Mouse (Mus musculus) gastrocnemius, postnatal 36 days (tissue): ENCODE data around the gene Mill1. TPM values are rescaled to one million over a fixed set of nuclear protein-coding genes. Genes with fewer than 3 reads are reported as not detected.
"Not testable (repeated sequence)": the region's sequence is repeated elsewhere in the genome, so short reads cannot be mapped to it uniquely, and the experiment has no call there.

Experiments used
- DNase-seq, 2 experiments: peaks; one replicate each; pipeline ENCODE4 v3.0.0; 2022
- intact Hi-C: fragments of 180-260 bp; cut with DNase I; formaldehyde crosslinking; loops from one replicate; pipeline ENCODE4 v1.15.1; 2025
- long read RNA-seq, 2 experiments: library from polyadenylated mRNA; stranded (forward); transcript quantifications; one replicate each; pipeline ENCODE4 v2.0.0; 2021
- total RNA-seq, 2 experiments: library from RNA; stranded (reverse); gene quantifications; 2 replicates each; pipeline ENCODE4 v1.2.3; 2021

Gene Mill1
- total RNA-seq: not detected
- long read RNA-seq, experiment 1: 0 reads
- long read RNA-seq, experiment 2: 0 reads

- intact Hi-C loops: loop anchor here (10.0 kb wide), 1 partner anchor 60 kb away; no protein-coding TSS in a partner anchor
- DNase-seq: no peak
These were observed at the start of gene Mill1 for GRCm38 (mm10) chr7:18245047-18245446. TSS of gene Mill1 (plus strand) at chr7:18245347.

- DNase-seq: no peak
- intact Hi-C loops: no loop called here
These were observed 34.2 kb upstream of the Mill1 start for GRCm38 (mm10) chr7:18210938-18211337.

- no peak for DNase-seq
- intact Hi-C loops: no loop called here
These were observed 30.4 kb upstream of the Mill1 start for GRCm38 (mm10) chr7:18214699-18215098.

GRCm38 (mm10) chr7:18238561-18238960 is 6.6 kb upstream of the Mill1 start:
- no peak for DNase-seq
- intact Hi-C loops: no loop called here

GRCm38 (mm10) chr7:18241217-18241616 is 3.9 kb upstream of the Mill1 start:
- no peak for DNase-seq
- intact Hi-C loops: loop anchor here (10.0 kb wide), 1 partner anchor 56 kb away; no protein-coding TSS in a partner anchor

- intact Hi-C loops: loop anchor here (10.0 kb wide), 1 partner anchor 59 kb away; no protein-coding TSS in a partner anchor
- not testable (repeated sequence) for DNase-seq
These were observed 1.1 kb upstream of the Mill1 start for GRCm38 (mm10) chr7:18243959-18244573.

- intact Hi-C loops: no loop called here
- no peak for DNase-seq
These were observed 15.1 kb downstream of the Mill1 start for GRCm38 (mm10) chr7:18260219-18260618.

GRCm38 (mm10) chr7:18265089-18265488 is 19.9 kb downstream of the Mill1 start:
- no peak for DNase-seq
- intact Hi-C loops: no loop called here

Other genes with a start within 250 kb of the Mill1 start
- not detected for gene Ceacam13, start 235.5 kb upstream of the Mill1 start, total RNA-seq
- gene Ceacam12, start 179.4 kb upstream of the Mill1 start, total RNA-seq: not detected
- not detected for gene Igfl3, start 68.9 kb upstream of the Mill1 start, total RNA-seq
- not detected for gene Psg18, start 109.7 kb downstream of the Mill1 start, total RNA-seq
- gene Psg28, start 186.7 kb downstream of the Mill1 start, total RNA-seq: not detected
- not detected for gene Psg26, start 238.8 kb downstream of the Mill1 start, total RNA-seq